Mouse (Mus musculus) ovary, postnatal 36 days (tissue): ENCODE data around the gene Robo1.

Source experiments
- DNase-seq: peaks from one replicate; pipeline ENCODE4 v3.0.0; 2022; ENCODE audit warnings: low spot score, mixed read lengths

The Robo1 gene

DNA sequence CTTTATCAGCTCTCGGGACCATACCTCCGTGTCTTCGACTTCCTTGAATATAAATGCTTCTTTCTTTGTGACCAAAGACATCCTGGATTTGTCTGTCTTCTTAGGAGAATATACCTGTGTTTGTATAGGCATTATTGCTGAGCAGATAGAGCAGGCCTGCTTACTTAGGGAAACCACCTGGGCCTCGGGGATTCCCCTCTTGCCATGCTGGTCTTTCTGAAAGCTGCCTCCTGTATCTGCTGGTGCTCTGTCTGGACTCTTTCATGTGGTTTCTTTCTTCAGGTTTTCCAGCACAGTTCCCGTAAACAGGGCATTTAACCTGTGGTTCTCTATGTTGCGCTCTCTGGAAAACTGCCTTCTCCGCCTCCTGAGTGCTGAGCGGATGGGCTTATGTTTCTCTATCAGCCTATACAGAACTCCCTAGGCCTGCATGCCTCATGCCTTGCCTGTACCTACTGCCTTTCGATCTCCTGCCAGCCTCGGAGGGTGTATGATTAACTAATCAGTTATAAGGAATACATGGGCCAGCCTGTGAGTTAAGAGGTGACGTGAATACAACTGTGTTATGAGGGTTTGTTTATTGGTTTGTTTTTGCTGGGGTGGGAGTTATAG lies 370.9 kb downstream of the Robo1 start:
- no peak for DNase-seq

DNA sequence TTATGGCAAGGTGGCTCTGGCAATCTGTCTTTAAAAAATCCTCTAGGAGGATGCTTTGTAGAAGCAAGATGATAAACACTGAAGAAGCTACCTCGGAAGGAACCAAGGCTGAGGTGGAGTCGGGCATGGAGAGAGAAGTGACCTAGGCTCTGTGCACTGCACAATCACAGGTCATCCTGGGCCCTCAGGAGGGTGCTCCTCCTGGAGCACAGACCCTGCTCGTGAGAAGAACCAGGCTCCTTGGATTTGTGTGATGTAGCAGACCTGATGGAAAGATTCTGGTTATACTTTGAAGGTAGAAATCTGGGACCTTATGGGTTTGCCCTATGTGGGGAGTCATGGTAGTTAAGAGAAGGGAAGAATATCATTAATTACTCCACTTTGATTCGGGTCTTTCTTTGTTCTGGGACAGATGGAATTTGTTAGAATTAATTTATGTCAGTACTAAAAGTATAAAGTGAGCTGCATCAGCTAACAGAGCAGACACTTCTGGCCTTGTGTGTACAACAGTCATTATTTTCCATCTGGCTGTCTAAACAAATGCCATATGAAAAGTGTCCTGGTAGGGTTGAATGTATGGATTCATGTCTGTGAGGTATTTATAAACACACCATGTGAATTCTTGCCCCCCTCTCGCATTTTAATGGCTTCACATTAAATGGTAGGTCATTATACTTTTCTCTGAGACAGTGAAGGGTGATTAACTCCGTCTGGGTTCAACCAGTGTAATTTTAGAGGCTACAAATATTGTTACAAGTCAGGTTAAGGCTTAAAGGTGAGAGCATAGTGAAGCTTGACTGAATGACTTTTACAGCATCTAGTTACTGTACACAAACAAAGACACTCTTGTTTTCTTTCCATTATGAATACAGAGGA lies 377.7 kb downstream of the Robo1 start:
- no peak for DNase-seq

DNA sequence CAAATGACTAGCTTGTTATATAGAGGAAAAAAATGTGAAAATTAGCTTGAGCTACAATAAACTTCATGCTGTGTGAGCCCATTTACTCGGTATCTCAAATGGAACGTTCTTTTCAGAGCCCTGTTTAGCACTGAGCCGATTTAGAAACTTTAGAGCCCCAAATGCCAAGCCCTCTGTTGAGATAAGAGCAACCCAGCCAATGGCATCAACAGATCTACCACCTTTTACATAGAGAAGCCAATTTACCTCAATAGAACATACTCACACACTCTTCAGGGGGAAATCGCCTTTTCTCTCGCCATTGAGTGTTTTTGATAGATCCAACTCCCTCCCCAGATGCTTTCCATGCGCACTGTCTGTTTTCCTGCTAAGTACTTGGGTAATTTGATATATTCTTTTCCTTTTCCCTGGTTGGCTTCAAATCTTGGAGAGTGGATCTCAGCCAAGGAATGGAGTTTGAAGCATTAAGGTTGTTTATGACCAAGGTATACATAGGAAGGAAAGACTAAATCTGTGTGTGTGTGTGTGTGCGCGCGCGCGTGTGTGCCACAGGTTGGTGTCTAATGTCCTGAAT lies 378.5 kb downstream of the Robo1 start:
- DNase-seq: no peak

DNA sequence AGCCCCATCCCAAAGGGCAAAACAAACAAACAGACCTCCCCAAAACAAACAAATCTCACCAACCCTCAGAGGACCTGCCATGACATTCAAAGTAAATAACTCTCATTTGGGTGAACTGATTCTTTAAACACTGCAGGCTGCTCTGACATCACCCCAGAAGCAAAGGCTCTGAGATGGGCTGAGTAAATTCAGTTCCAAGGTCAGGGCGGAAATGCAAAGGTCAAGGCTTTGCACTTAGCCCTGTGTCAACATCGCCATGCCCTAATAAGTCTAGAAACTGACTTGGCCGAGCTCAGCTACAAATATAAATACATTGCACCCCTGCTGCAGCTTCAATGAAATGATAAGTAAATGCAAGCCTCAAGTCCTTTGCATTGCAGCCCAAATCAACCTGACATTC lies 379.5 kb downstream of the Robo1 start:
- no peak for DNase-seq

DNA sequence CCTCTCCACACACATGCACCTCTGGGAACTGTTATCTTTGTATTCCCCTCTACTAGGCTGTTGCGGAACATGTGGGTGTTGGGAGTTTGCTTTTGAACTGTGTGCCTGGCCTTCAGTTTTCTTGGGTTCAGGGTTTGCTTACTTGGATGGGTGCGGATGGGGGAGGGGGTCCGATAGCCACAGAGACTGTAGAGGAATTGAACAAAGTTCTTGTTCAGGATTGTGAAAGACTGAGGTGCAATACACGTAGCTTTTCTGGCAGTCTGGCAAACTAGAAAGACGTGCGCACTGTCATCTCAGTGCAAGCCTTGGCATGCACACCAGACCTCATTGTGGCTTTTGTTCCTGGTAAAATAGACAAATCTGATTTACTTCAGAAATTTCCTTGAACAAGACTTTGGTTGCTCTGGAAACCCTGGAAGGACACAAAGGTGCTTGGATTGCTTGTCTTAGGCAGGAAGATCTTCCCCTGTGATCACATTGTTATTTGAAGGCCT lies 380.1 kb downstream of the Robo1 start:
- DNase-seq: no peak

DNA sequence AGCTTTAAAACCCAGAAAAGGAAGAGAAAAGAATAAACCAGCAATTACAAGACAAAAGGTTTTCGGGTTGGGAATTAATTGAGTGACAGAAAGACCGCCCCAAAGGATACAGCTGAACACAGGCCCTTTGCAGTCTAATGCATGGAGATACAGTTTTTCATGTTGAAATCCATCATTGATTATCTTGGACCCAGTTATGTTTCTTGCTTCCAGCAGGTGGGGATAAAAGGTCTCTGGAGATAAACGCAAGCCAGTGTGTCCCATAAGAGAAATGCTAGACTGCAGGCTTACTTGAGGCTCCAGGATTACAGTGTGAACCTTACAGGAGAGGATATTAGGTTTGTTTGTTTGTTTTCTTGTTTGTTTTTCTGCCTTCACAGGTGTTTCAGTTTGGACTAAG lies 383.8 kb downstream of the Robo1 start:
- no peak for DNase-seq

DNA sequence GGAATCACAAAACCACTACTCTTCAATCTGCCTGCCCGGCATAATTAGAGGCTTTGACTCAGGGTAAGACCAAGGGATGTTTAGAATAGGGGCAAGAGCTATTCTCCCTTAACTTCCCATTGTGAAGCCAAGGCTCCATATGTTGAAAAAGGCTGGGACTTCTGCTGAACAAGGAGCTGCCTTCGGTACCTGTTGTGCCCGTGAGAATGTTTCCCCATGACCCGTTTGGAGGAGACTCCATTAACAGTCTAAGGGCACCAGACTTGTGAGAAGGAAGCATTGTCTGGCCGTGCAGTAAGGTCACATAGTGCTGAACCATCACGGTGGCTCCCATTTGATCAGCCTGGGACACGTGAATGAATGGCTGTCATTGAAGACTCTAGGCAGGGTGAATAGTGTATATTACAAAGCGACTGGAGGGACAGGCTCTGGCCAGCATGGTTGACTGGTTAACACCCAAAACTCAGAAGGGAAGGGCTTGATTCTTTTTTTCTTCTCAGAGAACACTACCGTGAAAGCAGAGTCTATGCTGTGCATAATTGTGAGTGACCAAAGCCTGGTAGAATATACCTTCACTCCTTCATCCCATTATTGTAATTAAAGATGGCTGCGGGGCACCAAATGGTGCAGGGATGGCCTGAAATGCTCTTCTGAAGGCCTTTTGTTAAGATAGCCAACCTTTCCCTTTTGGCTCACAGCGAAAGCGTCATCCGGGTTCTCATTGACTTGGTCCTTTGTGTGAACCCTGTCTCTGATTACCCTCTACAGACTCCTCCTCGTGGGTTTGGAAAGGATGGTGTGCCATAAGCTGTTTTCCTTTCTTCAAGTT lies 385.6 kb downstream of the Robo1 start:
- no peak for DNase-seq

DNA sequence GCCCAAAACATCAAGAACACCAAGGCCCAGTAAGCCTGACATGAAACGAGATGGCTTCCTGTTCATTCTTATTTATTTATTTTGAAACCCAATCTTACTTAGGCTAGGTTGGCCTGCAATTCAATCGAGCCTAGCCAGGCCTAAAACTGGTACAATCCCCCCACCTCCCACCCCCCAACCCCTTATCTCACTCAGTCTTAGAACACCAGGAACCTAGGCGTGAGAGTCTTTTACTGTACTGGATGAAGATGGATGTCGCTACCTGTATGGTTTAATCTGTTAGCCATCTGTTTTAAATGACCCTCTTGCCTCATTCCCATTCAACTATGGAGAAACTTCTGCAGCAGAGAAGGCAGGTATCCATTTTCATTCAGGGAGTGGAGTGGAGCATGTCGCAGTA lies 386.7 kb downstream of the Robo1 start:
- DNase-seq: no peak

DNA sequence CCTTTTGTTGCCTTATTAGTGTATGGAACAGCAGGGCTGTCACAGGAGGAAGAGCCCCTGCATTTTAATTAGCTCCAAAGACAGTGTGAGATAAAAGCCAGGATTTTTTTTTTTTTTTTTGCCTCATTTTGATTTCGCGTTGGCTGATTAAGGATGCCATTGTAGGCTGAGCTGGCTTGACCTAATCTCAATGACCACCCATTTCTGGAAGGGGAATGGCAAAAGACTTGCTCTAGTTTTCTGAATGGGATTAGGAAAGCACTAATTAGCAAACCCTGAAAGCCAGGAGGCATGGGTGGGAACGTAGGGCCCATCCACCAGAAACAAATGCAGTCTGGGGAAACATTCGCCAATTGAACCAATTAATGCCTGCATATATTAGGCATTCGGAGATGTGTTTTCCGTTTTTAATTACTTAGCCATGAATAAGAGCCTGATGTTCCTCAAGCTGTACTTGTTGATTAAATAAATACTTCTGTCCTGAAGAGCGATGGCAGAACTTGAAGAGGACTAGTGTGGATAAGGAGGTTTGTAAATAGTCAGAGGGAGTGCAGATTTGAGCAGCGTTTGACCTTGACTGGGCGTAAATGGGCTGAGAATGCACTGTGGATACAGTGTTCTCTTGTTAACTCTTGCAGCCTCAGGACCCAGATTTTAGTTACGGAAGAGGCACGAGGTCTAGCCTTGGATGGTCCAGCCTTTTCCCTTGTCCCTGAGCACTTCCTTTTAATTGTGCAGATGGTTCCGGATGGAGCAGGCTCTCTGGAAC lies 391.3 kb downstream of the Robo1 start:
- DNase-seq: no peak

DNA sequence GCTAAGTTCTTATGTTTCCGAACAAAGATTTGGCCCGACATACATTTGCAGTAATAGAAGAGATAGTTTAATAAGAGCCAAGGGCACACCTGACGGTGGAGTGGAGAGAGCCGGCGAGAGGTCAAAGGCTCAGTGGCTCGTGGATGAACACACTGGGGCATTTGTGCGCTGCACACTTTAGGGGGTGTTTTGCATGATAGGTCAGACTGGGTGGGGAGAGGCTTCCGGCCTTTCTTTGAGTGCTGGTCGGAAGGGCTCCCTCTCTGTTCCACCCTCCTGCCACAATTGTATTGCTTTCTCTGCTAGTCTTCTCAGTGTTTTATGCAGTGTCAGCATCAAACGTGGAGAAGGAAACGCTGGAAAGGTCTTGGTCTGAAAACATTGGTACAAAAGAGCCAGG lies 392.2 kb downstream of the Robo1 start:
- no peak for DNase-seq

DNA sequence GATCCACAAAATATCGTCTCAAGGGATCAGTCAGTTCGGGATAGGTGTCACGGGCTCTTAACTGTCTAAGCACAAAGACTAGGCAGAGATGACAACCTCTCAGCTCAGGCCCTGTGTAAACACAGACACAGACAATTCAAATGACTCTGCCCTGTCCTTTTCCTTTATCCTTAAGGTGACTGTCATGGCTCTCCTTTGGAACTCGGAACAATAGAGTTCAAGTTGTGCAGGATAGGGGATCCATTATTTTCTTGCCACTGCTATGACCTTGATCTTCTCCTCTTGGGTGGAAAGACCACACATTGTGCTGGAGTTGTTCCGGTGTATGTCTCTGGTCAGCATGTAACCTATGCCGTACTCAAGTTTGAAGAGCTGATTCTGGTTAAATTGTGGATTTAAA lies 395.4 kb downstream of the Robo1 start:
- no peak for DNase-seq

DNA sequence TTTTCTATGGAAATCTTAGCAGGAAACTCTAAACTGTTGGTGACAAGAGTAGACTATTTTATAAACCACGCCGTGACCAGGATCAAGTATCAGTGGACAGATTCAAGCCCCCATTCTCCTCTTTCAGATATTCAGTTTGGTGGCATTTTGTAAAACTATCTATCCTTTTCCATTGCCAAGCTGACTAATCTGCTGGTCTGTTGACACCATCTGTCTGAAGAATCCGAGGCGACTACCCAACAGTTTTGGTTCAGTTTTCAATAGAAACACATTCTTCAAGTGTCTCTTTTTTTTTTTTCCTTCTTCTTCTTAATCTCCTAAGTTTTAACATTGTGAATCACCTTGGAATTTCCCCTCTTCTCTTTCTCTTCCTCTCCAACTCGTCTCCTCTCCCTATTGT lies 397.7 kb downstream of the Robo1 start:
- no peak for DNase-seq

DNA sequence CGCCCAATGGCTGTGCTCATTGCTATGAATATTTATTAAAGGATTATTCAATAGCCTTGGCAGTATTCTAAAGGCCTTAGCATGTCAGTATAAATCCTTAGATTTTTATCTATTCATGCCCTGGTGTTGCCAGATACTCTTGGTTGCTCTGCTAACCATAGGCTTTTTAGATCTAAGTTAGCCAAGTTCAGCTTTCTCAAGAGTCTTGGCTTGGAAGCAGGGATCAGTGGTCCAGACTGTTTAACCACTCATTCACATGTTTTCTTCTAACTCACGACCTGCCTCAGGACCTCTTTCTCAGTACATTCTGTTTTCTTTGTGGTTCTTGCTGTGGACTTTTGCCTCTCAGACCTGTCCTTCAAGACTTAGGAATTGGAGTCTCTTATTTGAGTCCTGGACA lies 400.4 kb downstream of the Robo1 start:
- no peak for DNase-seq

DNA sequence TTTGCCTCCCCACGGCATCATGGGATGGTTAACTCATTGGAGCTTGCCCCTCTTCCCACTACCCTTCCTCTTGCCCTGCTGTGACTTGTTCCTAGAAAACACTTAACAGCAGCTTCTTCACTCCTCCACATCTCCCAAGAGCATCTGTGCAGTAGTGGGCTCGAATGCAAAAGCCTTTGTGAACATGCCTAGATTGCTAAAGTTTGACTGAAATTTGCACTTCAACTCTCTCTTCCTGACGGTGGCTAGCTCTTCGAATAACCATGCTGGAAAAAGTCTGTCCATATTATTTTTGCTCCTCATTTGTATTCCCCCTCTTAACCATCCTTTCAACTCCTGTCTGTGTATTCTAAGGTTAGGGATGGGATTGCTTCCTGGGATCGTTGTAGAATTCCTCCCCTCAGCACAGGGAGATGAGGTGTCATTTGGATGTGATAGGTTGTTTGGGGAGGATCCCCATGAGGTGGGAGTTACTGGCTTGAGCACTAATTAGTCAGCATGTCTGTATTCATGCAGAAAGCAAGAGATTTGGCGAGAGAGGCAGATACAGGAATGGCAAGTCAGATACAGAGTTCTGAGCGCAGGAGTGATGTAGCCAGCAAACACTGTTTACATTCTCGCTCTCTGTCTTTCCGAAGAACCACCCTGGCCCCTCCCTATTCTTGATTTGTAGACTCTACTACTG lies 409.2 kb downstream of the Robo1 start:
- DNase-seq: no peak

DNA sequence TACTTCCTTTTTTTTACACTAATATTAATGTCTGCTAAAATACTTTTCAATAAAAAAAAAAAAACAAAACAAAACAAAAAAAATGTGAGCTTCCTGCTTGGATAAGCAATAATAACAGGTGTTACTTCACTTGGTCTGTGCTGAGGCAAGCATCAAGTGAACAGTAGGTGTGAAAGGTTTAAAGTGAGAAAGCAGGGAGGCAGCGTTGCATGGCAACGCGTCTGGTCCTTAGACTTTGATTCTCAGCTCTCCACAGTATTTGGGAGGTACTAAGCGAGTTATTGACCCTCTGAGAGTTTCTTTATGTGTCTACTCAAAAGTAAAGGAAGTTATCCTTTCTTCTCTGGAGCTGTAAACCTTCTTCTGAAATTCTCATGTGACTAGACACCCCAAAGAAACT lies 411.0 kb downstream of the Robo1 start:
- no peak for DNase-seq

DNA sequence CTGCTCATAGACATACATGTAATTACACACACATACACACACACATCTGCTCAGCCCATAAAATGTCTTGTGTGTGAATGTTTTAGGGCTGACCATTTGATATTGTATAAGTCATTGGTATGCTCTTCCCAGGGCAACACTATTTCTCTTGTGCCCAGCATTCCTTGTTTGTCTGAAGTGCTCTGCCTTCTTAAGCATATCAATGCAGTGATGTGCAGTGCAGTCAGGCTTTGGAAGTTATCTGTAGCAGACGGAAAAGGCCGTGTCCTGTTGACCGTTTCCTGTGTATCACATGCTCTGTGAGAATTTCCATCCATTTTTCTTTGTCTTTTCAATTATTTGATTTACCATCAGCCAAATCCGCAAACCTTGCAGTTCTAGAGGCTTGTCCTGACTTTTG lies 412.9 kb downstream of the Robo1 start:
- DNase-seq: no peak

DNA sequence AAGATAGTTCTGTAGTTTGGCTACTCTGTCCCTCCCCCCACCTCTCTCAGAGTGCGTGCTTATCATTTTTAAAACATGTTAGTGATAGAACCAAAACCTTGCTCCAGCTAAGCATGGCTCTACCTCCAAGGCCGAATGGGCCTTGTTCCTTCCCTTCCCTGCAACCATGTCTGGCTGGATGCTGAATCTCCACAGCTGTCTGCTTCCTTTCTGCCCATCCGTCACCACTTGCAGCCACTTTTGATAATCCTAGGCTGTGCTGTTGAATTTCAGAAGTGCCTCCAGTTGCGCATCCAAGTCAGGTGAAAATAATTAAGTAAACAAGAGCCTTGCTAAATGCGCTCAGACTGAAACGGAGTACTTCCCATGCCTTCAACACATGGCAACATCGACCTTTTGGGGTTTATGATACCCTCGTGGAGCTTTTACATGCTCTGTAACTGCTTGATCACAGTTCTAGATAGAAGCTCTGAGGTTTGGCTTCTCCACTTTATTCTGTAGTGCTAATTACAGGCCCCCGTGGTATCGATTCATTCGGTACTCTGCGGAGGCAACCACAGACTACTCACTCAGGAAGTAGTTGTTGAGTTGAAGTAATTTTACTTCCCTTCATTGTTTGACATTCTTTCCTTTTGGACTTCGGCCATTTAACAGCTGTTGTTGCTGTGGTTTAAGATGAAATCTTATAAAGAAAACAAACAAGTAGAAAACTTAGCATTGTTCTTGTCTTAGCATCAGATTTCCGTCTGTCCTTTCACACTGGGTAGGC lies 413.8 kb downstream of the Robo1 start:
- DNase-seq: no peak

DNA sequence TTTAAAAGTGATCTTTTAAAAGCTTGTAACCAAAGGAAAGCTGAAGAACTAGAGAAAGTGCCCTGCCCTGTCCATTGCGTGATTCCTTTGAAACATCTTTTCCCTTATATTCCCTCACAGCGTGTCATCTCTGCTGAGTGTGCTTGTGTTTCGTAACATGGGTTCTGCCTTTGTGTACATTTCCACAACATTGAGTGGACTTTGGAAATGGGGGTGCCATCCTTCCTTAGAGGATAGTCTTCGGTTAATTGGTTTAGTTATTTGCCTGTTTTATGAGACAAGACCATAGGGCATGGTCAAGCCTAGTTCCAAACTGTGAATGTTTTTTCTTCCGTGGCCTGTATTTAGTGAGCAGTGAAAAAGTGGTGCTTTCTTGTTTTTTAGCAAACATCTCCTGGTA lies 426.1 kb downstream of the Robo1 start:
- DNase-seq: no peak

DNA sequence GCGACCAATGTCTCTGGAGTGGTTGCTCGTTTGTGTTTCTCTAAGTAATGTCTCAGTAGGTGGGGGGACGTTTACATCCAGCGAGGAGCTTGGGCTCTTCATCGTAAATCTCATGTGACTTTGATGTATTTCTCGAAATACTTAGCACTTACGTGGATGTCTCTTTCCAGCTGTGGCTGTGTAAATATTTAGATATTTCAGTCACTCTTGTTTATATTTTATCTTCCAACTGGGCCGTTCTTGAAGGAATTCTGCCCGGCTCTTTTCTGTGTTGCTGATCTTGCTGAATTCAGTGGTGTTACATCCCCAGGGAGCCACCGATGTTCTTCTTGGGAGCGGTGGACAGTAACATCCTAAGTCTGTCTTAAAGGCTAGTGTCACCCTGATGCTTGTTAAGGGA lies 427.1 kb downstream of the Robo1 start:
- DNase-seq: no peak

DNA sequence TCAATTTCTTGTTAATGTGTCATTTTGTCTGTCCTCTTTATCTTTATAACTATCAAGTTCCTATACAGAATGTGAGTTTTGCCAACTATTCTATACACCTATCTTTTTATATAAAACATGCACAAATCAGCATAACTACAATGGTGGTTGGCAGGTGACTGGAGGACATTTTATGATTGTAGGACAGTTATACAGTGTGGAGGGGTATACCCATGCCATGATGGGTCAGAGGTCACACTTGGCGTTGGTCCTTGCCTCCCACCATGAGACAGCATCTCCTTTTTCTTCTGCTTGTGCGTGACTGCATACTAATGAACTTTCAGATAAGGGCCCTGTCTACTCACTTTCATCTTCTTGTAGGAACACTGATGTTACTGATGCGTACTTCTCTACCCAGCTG lies 427.5 kb downstream of the Robo1 start:
- no peak for DNase-seq
